Mouse (Mus musculus) kidney, embryonic 16.5 days (tissue): ENCODE measurements around the gene Slc35f6. TPM values are rescaled to one million over a fixed set of nuclear protein-coding genes. Genes with fewer than 3 reads are reported as not detected.

Source experiments
- ATAC-seq: fragments of 200-750 bp; cut with Nextera tagmentation; 2 replicates; pipeline ENCODE4 v1.8.0; 2017; ENCODE audit warnings: moderate TSS enrichment; ENCODE audit not compliant: low FRiP score, low TSS enrichment
- H3K27ac ChIP-seq: fragments of 300-500 bp; sonication (generic); 2 replicates; pipeline ENCODE4 v1.5.1; 2014; ENCODE audit warnings: low read length
- H3K27me3 ChIP-seq: fragments of 300-500 bp; sonication (generic); 2 replicates; pipeline ENCODE4 v1.6.1; 2014; ENCODE audit warnings: low read length, control low read depth, mixed read lengths; ENCODE audit not compliant: insufficient read depth
- H3K36me3 ChIP-seq: fragments of 300-500 bp; sonication (generic); 2 replicates; pipeline ENCODE4 v1.6.1; 2014; ENCODE audit warnings: low read length, control low read depth, mixed read lengths; ENCODE audit not compliant: insufficient read depth
- H3K4me1 ChIP-seq: fragments of 300-500 bp; sonication (generic); 2 replicates; pipeline ENCODE4 v1.6.1; 2014; ENCODE audit warnings: low read length, control low read depth, mixed read lengths; ENCODE audit not compliant: insufficient read depth
- H3K4me2 ChIP-seq: fragments of 300-500 bp; sonication (generic); replicated peaks from 2 replicates; pipeline ENCODE4 v1.6.1; 2014; ENCODE audit warnings: low read depth, low read length
- H3K4me3 ChIP-seq: fragments of 300-500 bp; sonication (generic); 2 replicates; pipeline ENCODE4 v1.5.1; 2014; ENCODE audit warnings: mild to moderate bottlenecking, low read length
- H3K9ac ChIP-seq: fragments of 300-500 bp; sonication (generic); replicated peaks from 2 replicates; pipeline ENCODE4 v1.6.1; 2014; ENCODE audit warnings: low read length
- H3K9me3 ChIP-seq: fragments of 300-500 bp; sonication (generic); 2 replicates; pipeline ENCODE4 v1.6.1; 2016; ENCODE audit warnings: low read length, control low read depth
- WGBS: fragments of 180-500 bp; shearing (Covaris S2); extraction: QIAGEN DNeasy Blood & Tissue Kit; methylation state at CpG from one replicate; pipeline ENCODE4 v1.1.7; 2014; 5-methylcytosine and 5-hydroxymethylcytosine counted together
- polyA plus RNA-seq: library from polyadenylated mRNA; unstranded; fragments of >200 nt; fragmentation: Nextera tagmentation; extraction: Ambion mirVana; gene quantifications from 2 replicates; pipeline ENCODE4 v1.2.1, GENCODE M21; 2015

Gene Slc35f6
- polyA plus RNA-seq, 1 experiment from 2014 or later = 31.0 TPM

DNA sequence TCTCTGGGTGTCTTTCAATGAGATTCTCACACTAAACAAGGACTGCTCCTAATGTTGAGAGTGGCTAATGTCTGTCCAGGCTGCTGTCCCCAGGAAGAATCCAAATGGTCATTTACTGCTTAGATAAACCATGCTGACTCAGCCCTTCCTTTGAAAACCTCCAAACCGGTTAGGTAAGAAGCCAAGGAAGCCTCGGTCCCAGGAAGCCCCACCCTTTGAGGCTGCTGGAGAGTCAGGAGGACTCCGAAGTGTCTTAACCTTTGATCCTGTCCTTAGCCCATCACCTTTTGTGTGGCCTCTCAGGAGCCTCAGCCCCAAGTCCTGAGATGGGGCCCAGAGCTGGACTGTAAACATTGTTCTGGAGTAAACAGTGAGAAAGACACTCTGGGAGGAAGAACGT lies 1.8 kb downstream of the Slc35f6 start:
- no peak overlapping the region for H3K9ac ChIP-seq
- H3K27me3 ChIP-seq = no peaks in the 10 kb centered on the region
- peaks cover 13% of the 10 kb centered on the region for H3K4me1 ChIP-seq
- H3K9me3 ChIP-seq = no peaks in the 10 kb centered on the region
- H3K4me3 ChIP-seq = no peak overlapping the region
- no peak for ATAC-seq
- H3K27ac ChIP-seq = no peak overlapping the region
- H3K4me2 ChIP-seq = no peak overlapping the region
- 64% methylated on average over 4 of the region's 4 CpGs for WGBS
- H3K36me3 ChIP-seq = 0 out of 2 replicates have a peak, but pooled peaks cover 3% of the 10 kb centered on the region

DNA sequence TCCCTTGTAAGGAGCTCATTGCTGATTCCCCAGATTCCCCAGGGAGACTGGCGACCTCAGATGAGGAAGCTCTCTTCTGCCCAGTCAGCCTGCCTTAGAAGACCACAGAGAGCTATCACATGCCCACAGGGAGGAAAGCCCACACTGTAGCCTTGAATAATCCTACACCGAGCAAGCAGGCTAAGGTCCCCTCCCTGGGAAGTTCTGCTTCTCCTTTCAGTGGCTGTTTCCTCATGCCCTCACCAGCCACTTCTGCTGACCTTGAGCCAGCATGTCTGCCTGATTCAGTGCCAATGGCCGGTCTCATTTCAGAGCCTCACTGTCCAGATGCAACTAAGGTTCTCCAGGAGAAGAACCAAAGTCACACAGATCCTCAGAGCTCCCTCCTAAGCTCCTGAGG lies 3.0 kb downstream of the Slc35f6 start:
- no peak overlapping the region for H3K4me2 ChIP-seq
- no peak overlapping the region for H3K4me3 ChIP-seq
- no peak for ATAC-seq
- H3K27ac ChIP-seq = no peak overlapping the region
- 0 out of 2 replicates have a peak, but pooled peaks cover 6% of the 10 kb centered on the region for H3K36me3 ChIP-seq
- 85% methylated on average over 3 of the region's 3 CpGs for WGBS
- no peaks in the 10 kb centered on the region for H3K9me3 ChIP-seq
- H3K4me1 ChIP-seq = peaks cover 13% of the 10 kb centered on the region
- H3K9ac ChIP-seq = no peak overlapping the region
- H3K27me3 ChIP-seq = no peaks in the 10 kb centered on the region

DNA sequence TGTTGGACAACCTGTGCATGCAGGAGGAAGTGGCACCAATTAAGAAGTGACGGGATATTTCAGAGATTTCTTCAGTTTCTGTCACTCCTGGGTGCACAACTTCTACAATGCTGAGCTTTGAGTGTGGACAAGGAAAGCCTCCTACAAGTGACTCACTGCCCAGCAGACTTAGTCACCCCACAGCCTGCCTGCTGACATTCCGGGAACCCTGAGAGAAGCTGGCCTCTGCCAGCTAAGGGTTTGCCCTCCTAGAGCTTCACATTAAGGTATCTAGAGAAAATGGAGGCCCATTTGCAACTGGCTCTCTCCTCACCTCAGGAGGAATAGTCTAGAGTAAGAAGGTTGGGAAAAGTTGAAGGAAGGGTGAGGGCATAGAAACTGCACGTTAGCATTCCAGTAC lies 3.8 kb downstream of the Slc35f6 start:
- ATAC-seq = no peak
- no peak overlapping the region for H3K4me3 ChIP-seq
- WGBS = 95% methylated on average over 3 of the region's 3 CpGs
- no peak overlapping the region for H3K9ac ChIP-seq
- H3K4me1 ChIP-seq = peaks cover 13% of the 10 kb centered on the region
- H3K36me3 ChIP-seq = 0 out of 2 replicates have a peak, but pooled peaks cover 13% of the 10 kb centered on the region
- H3K27me3 ChIP-seq = no peaks in the 10 kb centered on the region
- no peaks in the 10 kb centered on the region for H3K9me3 ChIP-seq
- no peak overlapping the region for H3K27ac ChIP-seq
- no peak overlapping the region for H3K4me2 ChIP-seq

DNA sequence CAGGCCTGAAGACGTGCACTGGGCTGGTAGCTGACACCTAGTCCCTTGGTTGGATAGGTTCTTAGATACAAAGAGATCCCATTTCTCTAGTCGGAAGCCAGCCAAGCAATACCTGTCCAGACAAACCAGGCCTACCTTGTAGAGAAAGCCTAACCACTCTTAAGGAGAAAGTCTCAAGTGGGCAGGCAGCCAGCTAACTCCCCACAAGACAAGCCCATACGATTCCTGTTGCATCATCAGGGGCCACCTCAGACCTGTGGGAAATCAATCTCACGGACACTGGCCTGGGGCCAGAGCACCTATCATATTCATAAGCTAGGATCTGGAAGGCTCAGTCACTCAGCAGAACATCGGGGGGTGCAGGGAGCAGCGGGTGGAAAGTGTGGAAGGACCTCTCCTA lies 5.5 kb downstream of the Slc35f6 start:
- H3K27ac ChIP-seq = no peak overlapping the region
- no peak for ATAC-seq
- no peaks in the 10 kb centered on the region for H3K27me3 ChIP-seq
- H3K36me3 ChIP-seq = peaks cover 24% of the 10 kb centered on the region
- H3K9ac ChIP-seq = no peak overlapping the region
- H3K4me1 ChIP-seq = peaks cover 8% of the 10 kb centered on the region
- WGBS = 86% methylated on average over 6 of the region's 6 CpGs
- no peaks in the 10 kb centered on the region for H3K9me3 ChIP-seq
- no peak overlapping the region for H3K4me3 ChIP-seq
- no peak overlapping the region for H3K4me2 ChIP-seq

DNA sequence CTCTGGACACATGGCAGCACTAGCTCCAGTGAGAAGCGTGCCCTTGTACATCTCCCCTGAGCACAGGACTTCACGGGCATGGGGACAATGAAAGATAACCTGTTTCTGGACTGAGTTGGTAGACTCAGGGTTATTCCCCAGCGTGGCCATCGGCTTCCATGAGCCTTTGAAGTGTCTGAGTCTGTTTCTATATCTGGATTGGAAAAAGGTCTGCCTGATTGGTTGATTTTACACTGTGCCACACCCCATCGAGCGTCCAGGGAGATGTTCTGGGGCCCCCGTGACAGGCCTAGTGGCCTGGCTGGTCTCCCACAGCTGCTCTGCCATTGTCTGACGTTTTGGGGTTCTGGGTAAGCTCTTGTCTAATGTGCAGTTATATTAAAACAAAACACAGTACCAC lies 7.3 kb downstream of the Slc35f6 start:
- no peak for ATAC-seq
- Histone ChIP-seq H3K36me3 (peaks cover 24% of the 10 kb centered on the region), H3K27ac (no peak overlapping the region), H3K9me3 (no peaks in the 10 kb centered on the region), H3K4me2 (no peak overlapping the region), H3K27me3 (no peaks in the 10 kb centered on the region), H3K9ac (no peak overlapping the region), H3K4me3 (no peak overlapping the region), H3K4me1 (no peaks in the 10 kb centered on the region)
- 79% methylated on average over 8 of the region's 8 CpGs for WGBS

DNA sequence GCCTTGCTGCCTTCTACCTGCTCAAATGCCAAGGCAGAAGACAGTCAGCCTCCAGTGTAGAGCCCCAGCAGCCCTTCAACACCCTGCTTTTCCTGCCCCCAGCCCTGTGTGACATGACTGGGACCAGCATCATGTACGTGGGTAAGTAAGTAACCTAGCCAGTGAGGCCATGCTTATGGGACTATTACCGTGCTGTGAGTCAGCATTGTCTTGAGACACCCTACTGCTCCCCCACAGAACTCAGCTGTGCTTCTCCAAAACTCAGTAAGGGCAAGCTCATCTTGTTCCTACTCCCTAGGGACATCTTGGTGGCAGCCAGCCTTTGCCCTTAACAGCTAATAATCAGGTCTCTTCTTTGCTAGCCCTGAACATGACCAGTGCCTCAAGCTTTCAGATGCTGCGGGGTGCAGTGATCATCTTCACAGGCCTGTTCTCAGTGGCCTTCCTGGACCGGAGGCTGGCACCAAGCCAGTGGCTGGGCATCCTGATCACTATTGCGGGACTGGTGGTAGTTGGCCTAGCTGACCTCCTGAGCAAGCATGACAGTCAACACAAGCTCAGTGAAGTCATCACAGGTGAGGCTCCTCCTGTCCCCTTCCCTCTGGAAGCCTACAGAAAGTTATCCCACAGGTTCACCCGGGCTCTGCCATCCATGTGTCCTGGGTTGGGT lies 7.9 kb downstream of the Slc35f6 start:
- Histone ChIP-seq H3K4me1 (no peaks in the 10 kb centered on the region), H3K4me3 (no peak overlapping the region), H3K27ac (no peak overlapping the region), H3K27me3 (no peaks in the 10 kb centered on the region), H3K9me3 (0 out of 2 replicates have a peak, but pooled peaks cover 3% of the 10 kb centered on the region), H3K36me3 (peaks cover 24% of the 10 kb centered on the region), H3K9ac (no peak overlapping the region), H3K4me2 (no peak overlapping the region)
- 93% methylated on average over 6 of the region's 6 CpGs for WGBS
- no peak for ATAC-seq

DNA sequence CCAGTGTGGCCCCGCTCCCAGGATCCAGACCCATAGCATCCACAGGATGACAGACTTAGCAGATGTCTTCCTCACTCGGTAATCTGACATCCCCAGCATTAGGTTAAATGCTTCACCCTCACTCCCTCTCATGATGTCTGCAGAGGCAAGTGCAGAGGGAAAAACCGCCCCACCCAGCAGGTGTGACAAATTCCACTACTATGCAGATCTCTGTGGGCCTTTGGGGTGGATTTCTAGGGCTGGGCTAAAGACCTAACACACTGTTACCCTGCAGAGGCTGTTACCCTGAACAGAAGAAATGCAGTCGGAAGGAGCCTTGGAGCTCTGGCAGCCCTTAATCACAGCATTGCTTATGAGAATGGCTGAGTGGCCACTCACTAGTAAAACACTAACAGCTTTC lies 11.3 kb downstream of the Slc35f6 start:
- Histone ChIP-seq H3K27ac (no peak overlapping the region), H3K9me3 (0 out of 2 replicates have a peak, but pooled peaks cover 3% of the 10 kb centered on the region), H3K4me2 (no peak overlapping the region), H3K36me3 (peaks cover 20% of the 10 kb centered on the region), H3K9ac (no peak overlapping the region), H3K4me1 (no peaks in the 10 kb centered on the region), H3K27me3 (no peaks in the 10 kb centered on the region), H3K4me3 (no peak overlapping the region)
- WGBS = 77% methylated on average over 4 of the region's 4 CpGs
- no peak for ATAC-seq

DNA sequence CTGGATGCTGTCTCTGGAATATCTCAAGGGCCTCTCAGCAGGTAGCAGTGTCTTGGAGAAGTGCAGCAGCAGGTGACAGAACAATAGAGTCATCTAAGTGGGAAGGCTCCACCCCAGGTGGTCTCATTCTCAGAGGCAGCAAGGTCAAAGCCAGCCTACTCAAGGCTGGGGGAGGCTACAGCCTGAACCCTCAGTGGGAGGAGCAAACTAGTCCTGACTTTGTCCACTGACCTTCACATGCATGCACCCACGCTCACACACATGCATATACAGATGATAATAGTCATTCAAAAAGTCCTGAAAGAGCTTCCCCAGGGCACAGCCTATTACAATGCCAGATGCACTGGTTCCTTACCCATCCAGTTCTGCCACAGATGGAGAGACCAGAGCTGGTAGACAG lies 12.5 kb downstream of the Slc35f6 start:
- no peaks in the 10 kb centered on the region for H3K27me3 ChIP-seq
- WGBS = 82% methylated on average over 1 of the region's 1 CpGs

DNA sequence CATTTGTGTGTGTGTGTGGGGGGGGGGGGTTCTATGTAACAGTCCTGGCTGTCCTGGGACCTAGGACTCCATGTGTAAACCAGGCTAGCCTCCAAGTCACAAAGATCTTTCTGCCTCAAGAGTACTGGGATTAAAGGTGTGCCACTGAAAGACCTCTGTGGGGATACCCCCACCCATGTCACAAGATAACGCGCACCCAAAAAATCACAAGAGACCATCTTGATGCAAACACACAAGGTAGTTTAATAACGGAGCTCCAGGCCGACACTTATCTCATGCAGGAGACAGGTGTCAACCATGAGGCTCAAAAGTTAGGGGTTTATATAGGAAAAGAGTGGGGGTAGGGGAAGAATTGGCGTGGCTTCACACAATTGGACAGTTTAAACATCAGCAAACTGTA lies 13.1 kb downstream of the Slc35f6 start:
- Histone ChIP-seq H3K27me3 (no peaks in the 10 kb centered on the region), H3K4me3 (no peak overlapping the region), H3K36me3 (peaks cover 17% of the 10 kb centered on the region), H3K9ac (no peak overlapping the region), H3K27ac (no peak overlapping the region), H3K4me1 (peaks cover under 1% of the 10 kb centered on the region; the same call in 1 of the 2 replicates), H3K4me2 (no peak overlapping the region), H3K9me3 (0 out of 2 replicates have a peak, but pooled peaks cover 3% of the 10 kb centered on the region)
- no peak for ATAC-seq
- WGBS = 95% methylated on average over 5 of the region's 5 CpGs

More for the DNA sequence above, 12.5 kb downstream of the Slc35f6 start:
- Histone ChIP-seq H3K9me3 (0 out of 2 replicates have a peak, but pooled peaks cover 3% of the 10 kb centered on the region), H3K27ac (no peak overlapping the region), H3K9ac (no peak overlapping the region), H3K4me1 (no peaks in the 10 kb centered on the region), H3K4me2 (no peak overlapping the region), H3K4me3 (no peak overlapping the region), H3K36me3 (peaks cover 20% of the 10 kb centered on the region)
- ATAC-seq = no peak

DNA sequence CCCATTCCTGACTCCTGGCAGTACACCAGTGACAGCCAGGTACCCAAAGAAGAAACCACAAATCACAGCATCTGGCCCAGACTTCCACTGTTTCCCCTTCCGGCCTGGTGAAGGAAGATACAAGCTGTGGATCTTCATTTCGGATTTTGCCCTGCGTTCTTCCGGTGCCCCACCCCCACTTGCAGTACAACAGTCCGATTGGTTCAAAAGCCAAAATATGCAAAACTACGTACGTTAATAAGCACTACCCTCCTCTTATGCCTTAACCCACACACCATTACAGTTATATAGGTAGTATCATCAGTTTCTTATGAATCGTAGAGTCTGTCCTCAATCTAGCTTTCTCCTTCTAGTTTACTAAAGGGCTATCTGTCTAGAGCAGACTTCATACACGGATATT lies 17.6 kb downstream of the Slc35f6 start:
- Histone ChIP-seq H3K27ac (no peak overlapping the region), H3K9me3 (0 out of 2 replicates have a peak, but pooled peaks cover 2% of the 10 kb centered on the region), H3K9ac (no peak overlapping the region), H3K27me3 (no peaks in the 10 kb centered on the region), H3K4me1 (peaks cover 22% of the 10 kb centered on the region), H3K4me2 (no peak overlapping the region), H3K4me3 (no peak overlapping the region), H3K36me3 (peaks cover 10% of the 10 kb centered on the region)
- no peak for ATAC-seq
- WGBS = 88% methylated on average over 9 of the region's 9 CpGs
